Mouse (Mus musculus): Measurements from ENCODE around the gene Nadsyn1. TPM values are rescaled to one million over a fixed set of nuclear protein-coding genes. Genes with fewer than 3 reads are reported as not detected.

The Nadsyn1 gene
- polyA plus RNA-seq, 1 experiment: 31.3 TPM

DNA sequence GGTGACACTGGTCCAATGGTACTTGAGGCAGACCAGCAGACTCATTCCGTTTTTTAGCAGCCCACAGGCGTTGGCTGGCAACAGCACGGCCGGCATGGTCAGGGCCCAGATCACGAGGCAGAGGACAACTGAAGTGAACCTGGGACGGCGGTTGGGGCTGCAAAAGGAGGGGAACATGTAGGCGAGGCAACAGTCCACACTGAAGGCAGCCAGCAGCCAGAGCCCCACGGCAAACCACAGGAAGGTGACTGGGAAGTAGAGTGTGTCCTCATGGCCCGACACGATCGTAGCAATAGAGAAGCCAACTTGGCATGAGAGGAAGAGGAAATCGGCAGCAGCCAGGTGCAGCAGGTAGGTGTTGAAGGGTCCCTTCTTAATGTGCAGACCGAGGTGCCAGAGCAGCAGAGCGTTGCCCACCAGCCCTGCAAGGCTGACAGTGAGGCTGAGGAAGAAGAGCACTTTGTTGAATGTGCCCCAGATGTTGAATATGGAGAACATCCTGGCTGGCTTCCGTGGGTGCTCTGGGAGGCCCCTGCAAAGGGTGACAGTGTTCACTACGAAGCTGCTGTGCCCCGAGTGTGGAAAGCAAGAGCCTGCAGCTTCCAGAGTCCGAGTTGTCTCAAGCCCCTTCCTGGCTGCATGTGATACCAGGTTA is 57.6 kb downstream of the Nadsyn1 start:
- DNase-seq: no peak
- Histone ChIP-seq H3K36me3 (ENCODE audit: control insufficient read depth, insufficient read depth, low read length) (no peaks in the 10 kb centered on the region), H3K4me1 (ENCODE audit: control insufficient read depth, insufficient read depth, low read length) (no peaks in the 10 kb centered on the region), H3K27me3 (replicated peaks; ENCODE audit: control insufficient read depth, insufficient read depth, low read length) (no peaks in the 10 kb centered on the region), H3K4me3 (ENCODE audit: insufficient read depth, low read depth, low read length) (no peak overlapping the region), H3K27ac (ENCODE audit: insufficient read depth, low read depth, low read length) (no peak overlapping the region)
- WGBS: 70% methylated on average over 19 of the region's 19 CpGs
- no peak for TF ChIP-seq CTCF (conservative IDR thresholded peaks at IDR 0.05; ENCODE audit: insufficient read depth, insufficient read length, low read depth, low read length)
- TF ChIP-seq POLR2A (IDR thresholded peaks at IDR 0.05; ENCODE audit: low read depth, low read length): no peak

DNA sequence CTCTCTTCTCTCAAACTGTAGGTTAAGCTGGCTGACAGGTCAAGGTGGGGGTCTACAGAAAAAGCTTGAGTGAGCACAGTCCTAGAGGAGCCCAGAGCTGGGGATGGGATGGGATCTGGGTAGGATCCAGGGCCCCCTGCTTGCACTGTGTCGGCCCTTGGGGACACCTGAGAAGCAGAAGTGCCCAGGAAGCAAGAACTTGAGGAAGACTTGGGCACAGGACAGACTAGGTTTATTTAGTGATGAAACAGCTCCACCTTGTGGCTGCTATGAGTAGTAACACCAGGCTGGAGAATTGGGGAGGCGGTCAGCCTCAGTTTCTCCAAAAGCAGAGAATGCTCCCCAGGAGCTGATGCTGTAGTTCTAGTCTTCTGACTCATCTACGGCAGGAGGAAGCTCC is 58.9 kb downstream of the Nadsyn1 start:
- Histone ChIP-seq H3K4me3 (ENCODE audit: insufficient read depth, low read depth, low read length) (no peak overlapping the region), H3K4me1 (ENCODE audit: control insufficient read depth, insufficient read depth, low read length) (no peaks in the 10 kb centered on the region), H3K36me3 (ENCODE audit: control insufficient read depth, insufficient read depth, low read length) (no peaks in the 10 kb centered on the region), H3K27me3 (replicated peaks; ENCODE audit: control insufficient read depth, insufficient read depth, low read length) (no peaks in the 10 kb centered on the region), H3K27ac (ENCODE audit: insufficient read depth, low read depth, low read length) (no peak overlapping the region)
- WGBS: 8% methylated on average over 3 of the region's 3 CpGs
- no peak for TF ChIP-seq POLR2A (IDR thresholded peaks at IDR 0.05; ENCODE audit: low read depth, low read length)
- TF ChIP-seq CTCF (conservative IDR thresholded peaks at IDR 0.05; ENCODE audit: insufficient read depth, insufficient read length, low read depth, low read length): peak; percentile 72
- DNase-seq: no peak

DNA sequence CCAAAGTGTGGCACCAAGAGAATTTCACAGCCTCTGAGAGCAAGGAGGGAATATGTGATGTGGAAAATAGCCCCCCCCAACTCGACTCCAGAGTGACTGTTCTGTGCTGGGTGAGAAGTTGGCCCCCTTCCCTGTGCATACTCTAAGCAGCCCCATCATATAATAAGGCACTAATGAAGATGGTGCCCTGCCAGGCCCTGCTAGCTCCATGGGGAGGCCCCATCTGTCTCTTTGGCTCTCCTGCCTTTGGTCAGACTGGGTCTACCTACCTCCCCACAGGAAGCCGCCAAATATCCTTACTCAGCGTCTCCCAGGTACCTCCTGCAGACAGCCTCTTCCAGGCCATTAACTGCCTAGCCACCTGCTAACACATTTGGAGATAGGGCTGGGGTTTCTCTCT is 63.7 kb downstream of the Nadsyn1 start:
- no peak for DNase-seq
- Histone ChIP-seq H3K36me3 (ENCODE audit: control insufficient read depth, insufficient read depth, low read length) (no peaks in the 10 kb centered on the region), H3K4me3 (ENCODE audit: insufficient read depth, low read depth, low read length) (no peak overlapping the region), H3K27me3 (replicated peaks; ENCODE audit: control insufficient read depth, insufficient read depth, low read length) (no peaks in the 10 kb centered on the region), H3K4me1 (ENCODE audit: control insufficient read depth, insufficient read depth, low read length) (no peaks in the 10 kb centered on the region), H3K27ac (ENCODE audit: insufficient read depth, low read depth, low read length) (no peak overlapping the region)
- 77% methylated on average over 3 of the region's 3 CpGs for WGBS
- TF ChIP-seq CTCF (conservative IDR thresholded peaks at IDR 0.05; ENCODE audit: insufficient read depth, insufficient read length, low read depth, low read length): no peak
- TF ChIP-seq POLR2A (IDR thresholded peaks at IDR 0.05; ENCODE audit: low read depth, low read length): no peak

DNA sequence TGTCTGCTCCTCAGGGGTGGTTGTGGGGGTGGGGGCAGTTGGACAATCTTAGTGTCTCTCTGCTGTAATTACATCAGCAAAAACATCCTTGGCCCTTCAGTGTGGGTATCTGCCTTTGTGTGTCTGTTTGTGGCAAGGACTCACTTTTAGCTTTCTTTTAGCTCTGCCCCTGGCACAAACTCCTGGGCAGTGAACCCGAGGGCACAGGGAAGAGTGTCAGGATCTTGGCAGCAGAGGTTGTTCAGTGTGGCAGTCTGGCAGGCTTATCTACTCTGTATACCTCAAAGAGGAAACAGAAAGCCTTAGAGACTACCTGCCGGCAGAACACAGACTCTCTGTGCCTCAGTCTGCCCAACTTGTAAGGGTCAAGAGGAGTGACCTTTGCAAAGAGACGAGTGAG is 65.0 kb downstream of the Nadsyn1 start:
- H3K27me3 ChIP-seq (replicated peaks; ENCODE audit: control insufficient read depth, insufficient read depth, low read length): no peaks in the 10 kb centered on the region
- TF ChIP-seq CTCF (conservative IDR thresholded peaks at IDR 0.05; ENCODE audit: insufficient read depth, insufficient read length, low read depth, low read length) (no peak), POLR2A (IDR thresholded peaks at IDR 0.05; ENCODE audit: low read depth, low read length) (no peak)
- no peak overlapping the region for H3K4me3 ChIP-seq (ENCODE audit: insufficient read depth, low read depth, low read length)
- no peak overlapping the region for H3K27ac ChIP-seq (ENCODE audit: insufficient read depth, low read depth, low read length)
- H3K36me3 ChIP-seq (ENCODE audit: control insufficient read depth, insufficient read depth, low read length): no peaks in the 10 kb centered on the region
- DNase-seq: peak; percentile 47
- no peaks in the 10 kb centered on the region for H3K4me1 ChIP-seq (ENCODE audit: control insufficient read depth, insufficient read depth, low read length)
- 49% methylated on average over 3 of the region's 3 CpGs for WGBS

DNA sequence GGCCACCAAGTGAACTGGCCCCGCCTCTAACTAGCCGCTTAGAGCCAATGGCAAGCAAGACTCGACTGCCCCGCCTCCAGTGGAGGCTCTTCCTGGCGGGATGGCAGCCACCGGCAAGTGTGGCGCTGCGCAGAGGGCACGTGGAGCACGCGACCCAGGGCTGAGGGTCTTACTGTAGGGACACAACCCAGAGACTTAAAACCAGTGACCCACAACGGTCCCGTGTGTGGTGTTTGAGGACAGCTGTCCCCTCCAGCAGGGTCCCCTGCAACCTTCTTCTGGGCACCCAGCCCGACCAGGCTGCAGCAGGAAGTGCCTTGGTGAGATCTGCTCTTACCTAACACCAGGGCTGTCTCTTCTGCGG is 65.6 kb downstream of the Nadsyn1 start:
- no peaks in the 10 kb centered on the region for H3K27me3 ChIP-seq (replicated peaks; ENCODE audit: control insufficient read depth, insufficient read depth, low read length)
- H3K4me3 ChIP-seq (ENCODE audit: insufficient read depth, low read depth, low read length): peak overlapping the region; percentile 53
- DNase-seq: peak; percentile 86
- H3K4me1 ChIP-seq (ENCODE audit: control insufficient read depth, insufficient read depth, low read length): no peaks in the 10 kb centered on the region
- TF ChIP-seq POLR2A (IDR thresholded peaks at IDR 0.05; ENCODE audit: low read depth, low read length) (no peak), CTCF (conservative IDR thresholded peaks at IDR 0.05; ENCODE audit: insufficient read depth, insufficient read length, low read depth, low read length) (no peak)
- 1% methylated on average over 15 of the region's 15 CpGs for WGBS
- H3K27ac ChIP-seq (ENCODE audit: insufficient read depth, low read depth, low read length): no peak overlapping the region
- H3K36me3 ChIP-seq (ENCODE audit: control insufficient read depth, insufficient read depth, low read length): no peaks in the 10 kb centered on the region

DNA sequence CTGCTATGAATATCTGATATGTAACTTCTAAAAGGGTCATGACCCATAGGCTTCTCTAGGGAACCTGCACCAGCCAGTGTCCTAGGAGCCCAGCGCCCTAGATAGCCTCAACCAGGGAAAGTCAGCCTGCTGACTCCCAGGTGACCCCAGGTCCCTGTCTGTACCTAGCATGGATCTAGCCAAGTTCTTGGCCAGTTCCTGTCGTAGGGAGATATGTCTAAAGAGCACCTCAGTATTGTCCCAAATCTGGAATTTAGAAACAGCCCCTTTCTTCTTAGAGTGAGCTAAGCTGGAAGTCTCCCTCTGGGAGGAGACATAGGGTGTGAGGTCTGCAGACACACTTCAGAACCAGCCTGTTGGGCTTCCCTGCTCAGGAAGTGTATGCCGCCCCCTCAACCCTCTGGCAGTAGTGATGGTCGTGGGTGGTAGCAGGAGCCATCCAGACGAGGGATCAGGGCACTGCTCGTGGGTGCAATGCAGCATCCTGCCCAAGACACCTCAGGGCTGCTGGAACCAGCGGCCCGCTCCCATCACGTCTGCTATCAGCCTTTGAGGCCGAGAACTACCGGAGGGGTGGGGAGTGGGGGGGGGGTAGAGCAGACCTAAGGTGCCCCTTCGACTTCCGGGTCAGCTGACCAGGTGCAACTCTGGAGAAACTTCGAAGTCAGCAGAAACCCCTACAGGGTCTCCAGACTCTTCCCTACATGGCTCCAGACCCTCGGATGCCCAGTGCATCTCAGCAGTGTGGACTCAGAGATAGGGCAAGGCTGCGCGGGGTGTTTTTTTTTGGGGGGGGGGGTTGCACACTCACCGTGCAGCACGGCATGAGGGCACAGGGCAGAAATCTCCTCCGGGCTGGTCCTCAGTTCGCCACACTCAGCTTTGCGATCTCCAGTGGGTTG is 66.3 kb downstream of the Nadsyn1 start, which contains the start of gene Osbpl5:
TSS of gene Osbpl5 (minus strand) at position 861 of the 902 bp plus-strand sequence.
- no peak for DNase-seq
- H3K27ac ChIP-seq (ENCODE audit: insufficient read depth, low read depth, low read length): no peak within 1 kb of the TSS
- H3K4me1 ChIP-seq (ENCODE audit: control insufficient read depth, insufficient read depth, low read length): no peaks in the 10 kb centered on the region
- H3K4me3 ChIP-seq (ENCODE audit: insufficient read depth, low read depth, low read length): peak within 1 kb of the TSS; percentile 53
- 24% methylated on average over 22 of the region's 22 CpGs for WGBS
- TF ChIP-seq CTCF (conservative IDR thresholded peaks at IDR 0.05; ENCODE audit: insufficient read depth, insufficient read length, low read depth, low read length): no peak
- TF ChIP-seq POLR2A (IDR thresholded peaks at IDR 0.05; ENCODE audit: low read depth, low read length): no peak
- no peaks in the 10 kb centered on the region for H3K27me3 ChIP-seq (replicated peaks; ENCODE audit: control insufficient read depth, insufficient read depth, low read length)
- H3K36me3 ChIP-seq (ENCODE audit: control insufficient read depth, insufficient read depth, low read length): no peaks in the 10 kb centered on the region
